Mouse (Mus musculus): ENCODE results near the gene Vmn1r138.
"Not testable (repeated sequence)": the region's sequence is repeated elsewhere in the genome, so short reads cannot be mapped to it uniquely, and the experiment has no call there.

- not testable (repeated sequence) for TF ChIP-seq USF1 (IDR thresholded peaks at IDR 0.05; ENCODE audit: low read depth); MAX (IDR thresholded peaks at IDR 0.05; ENCODE audit: low read depth); E2F4 (IDR thresholded peaks at IDR 0.05; ENCODE audit: insufficient read depth); POLR2A (IDR thresholded peaks at IDR 0.05; ENCODE audit: insufficient read length, low read depth); MYOG (IDR thresholded peaks at IDR 0.05; ENCODE audit: control insufficient read depth in 1 of 3, insufficient read depth in 1 of 3, insufficient read length in 2 of 3, low read depth in 2 of 3); TCF3 (IDR thresholded peaks at IDR 0.05; ENCODE audit: insufficient read length, low read depth); SRF (IDR thresholded peaks at IDR 0.05; ENCODE audit: control insufficient read depth, insufficient read length, low read depth); MYOD1 (IDR thresholded peaks at IDR 0.05; ENCODE audit: control insufficient read depth in 1 of 3, insufficient read length in 2 of 3, low read depth in 2 of 3); POLR2AphosphoS2 (IDR thresholded peaks at IDR 0.05; ENCODE audit: insufficient read length, low read depth); CEBPB (IDR thresholded peaks at IDR 0.05; ENCODE audit: insufficient read depth, poor library complexity, severe bottlenecking); REST (IDR thresholded peaks at IDR 0.05; ENCODE audit: insufficient read depth, insufficient read length)
Measured at GRCm38 (mm10) chr7:22056205-22056604, 27.5 kb upstream of the Vmn1r138 start, which contains the start of gene Gm6176.

All from myocyte (in vitro differentiated cells).